Mouse (Mus musculus): Measurements from ENCODE around the gene Ccdc12.

DNA sequence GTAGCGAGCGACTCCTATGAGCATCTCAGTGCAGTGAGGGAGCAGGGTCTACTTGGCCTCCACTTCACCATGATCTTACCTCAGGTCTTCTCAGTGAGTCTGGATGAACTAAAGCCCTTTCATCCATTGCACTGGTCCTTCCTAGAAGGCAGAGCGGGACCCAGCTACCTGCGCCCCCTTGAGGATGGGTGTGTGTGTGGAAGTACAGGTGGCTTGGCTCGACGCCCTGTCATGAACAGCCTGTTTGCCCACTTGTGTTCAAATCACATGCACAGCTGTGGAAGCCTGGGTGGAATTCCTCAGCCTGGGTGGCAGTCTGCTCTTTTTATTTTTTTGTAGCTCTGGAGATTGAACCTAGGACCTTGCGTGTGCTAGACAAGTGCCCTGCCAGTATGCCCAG, 36.1 kb upstream of the Ccdc12 start:
- TF ChIP-seq GATA1 (IDR thresholded peaks at IDR 0.05; ENCODE audit: low read length) (no peak), TAL1 (IDR thresholded peaks at IDR 0.05; ENCODE audit: low read length) (no peak)

Data from erythroblast, embryonic 14.5 days (primary cell).